Mouse (Mus musculus) CH12.LX (cell line): ENCODE measurements at regions not wholly inside any gene's neighbourhood (a gene's known extent, or its start where the extent isn't known, plus 50 kb on each side); places are given as distances from the start of the nearest gene placed in this dataset.

Source experiments
- DNase-seq: peaks from one replicate; pipeline ENCODE4 v3.0.0-alpha.2; 2013; ENCODE audit errors: extremely low read depth
- H3K27ac ChIP-seq: 2 replicates; pipeline ENCODE4 v1.5.1; 2012; ENCODE audit warnings: low read depth, mild to moderate bottlenecking, control low read depth, moderate library complexity; ENCODE audit not compliant: insufficient read depth
- H3K27me3 ChIP-seq: replicated peaks from 2 replicates; pipeline ENCODE3; 2012; ENCODE audit warnings: inconsistent platforms
- H3K36me3 ChIP-seq, 2 experiments: replicated peaks in 1 of 2; 2 replicates each; pipeline versions ENCODE3 to v1.6.1; 2012; ENCODE audit warnings: inconsistent platforms in 1 of 2, low read length in 1 of 2, mild to moderate bottlenecking in 1 of 2, mixed read lengths in 1 of 2, moderate library complexity in 1 of 2; ENCODE audit not compliant: control insufficient read depth in 1 of 2, insufficient read depth in 1 of 2
- H3K4me1 ChIP-seq, 2 experiments: 2 replicates each; pipeline ENCODE4 v1.6.1; 2012; ENCODE audit warnings: inconsistent platforms in 1 of 2, moderate library complexity in 1 of 2; ENCODE audit not compliant: insufficient read depth in 2 of 2, control insufficient read depth in 1 of 2
- H3K4me2 ChIP-seq: 2 replicates; pipeline ENCODE4 v1.6.1; 2012; ENCODE audit warnings: low read depth, mild to moderate bottlenecking, control low read depth; ENCODE audit not compliant: poor library complexity, insufficient read depth, severe bottlenecking
- H3K4me3 ChIP-seq, 3 experiments: fragments of 150-350 bp in 1 of 3; sonication (generic) in 1 of 3; replicated peaks in 1 of 3; 2 replicates each; pipeline versions ENCODE3 to v1.5.1; 2011 to 2012; ENCODE audit warnings: low read depth in 2 of 3, low read length in 2 of 3, mild to moderate bottlenecking in 2 of 3, moderate library complexity in 2 of 3, control low read depth in 1 of 3, improper control_type of control experiment in 1 of 3, inconsistent platforms in 1 of 3, mixed read lengths in 1 of 3; ENCODE audit not compliant: poor library complexity in 1 of 3
- H3K79me2 ChIP-seq: replicated peaks from 2 replicates; pipeline ENCODE4 v1.6.1; 2012; ENCODE audit warnings: mild to moderate bottlenecking, moderate library complexity; ENCODE audit not compliant: control insufficient read depth, poor library complexity, insufficient read depth, severe bottlenecking; ENCODE audit errors: extremely low read depth
- H3K9ac ChIP-seq: 2 replicates; pipeline ENCODE4 v1.6.1; 2012; ENCODE audit warnings: low read depth, mild to moderate bottlenecking, control low read depth, moderate library complexity; ENCODE audit not compliant: insufficient read depth
- H3K9me3 ChIP-seq: replicated peaks from 2 replicates; pipeline ENCODE3; 2012; ENCODE audit warnings: low read length, inconsistent platforms, mixed read lengths
- CHD1 ChIP-seq: IDR thresholded peaks from 2 replicates; pipeline ENCODE4 v1.6.1; 2012; ENCODE audit warnings: low read depth, low read length, improper control_type of control experiment, inconsistent platforms
- CHD2 ChIP-seq: IDR thresholded peaks from 2 replicates; pipeline ENCODE4 v1.6.1; 2011; ENCODE audit warnings: low read length, improper control_type of control experiment
- CTCF ChIP-seq, 2 experiments: IDR thresholded peaks in 1 of 2; conservative IDR thresholded peaks in 1 of 2; 2 replicates each; pipeline ENCODE4 v1.5.1; 2011 to 2012; ENCODE audit warnings: low read depth in 2 of 2, low read length in 2 of 2, improper control_type of control experiment in 1 of 2, inconsistent platforms in 1 of 2, mild to moderate bottlenecking in 1 of 2, moderate library complexity in 1 of 2
- E2F4 ChIP-seq: IDR thresholded peaks from 2 replicates; pipeline ENCODE4 v1.6.1; 2011; ENCODE audit warnings: low read depth, low read length, improper control_type of control experiment; ENCODE audit not compliant: insufficient replicate concordance
- ELF1 ChIP-seq: IDR thresholded peaks from 2 replicates; pipeline ENCODE4 v1.6.1; 2014; ENCODE audit warnings: low read depth, mild to moderate bottlenecking, inconsistent platforms, low read length, improper control_type of control experiment
- ETS1 ChIP-seq: conservative IDR thresholded peaks from 2 replicates; pipeline ENCODE4 v1.6.1; 2012; ENCODE audit warnings: low read depth, mild to moderate bottlenecking, inconsistent platforms, low read length, improper control_type of control experiment, moderate library complexity
- GABPA ChIP-seq: IDR thresholded peaks from 2 replicates; pipeline ENCODE4 v1.6.1; 2012; ENCODE audit warnings: low read depth, low read length, improper control_type of control experiment, inconsistent platforms; ENCODE audit not compliant: insufficient replicate concordance
- HCFC1 ChIP-seq: IDR thresholded peaks from 2 replicates; pipeline ENCODE4 v1.6.1; 2012; ENCODE audit warnings: low read depth, mild to moderate bottlenecking, inconsistent platforms, low read length, improper control_type of control experiment
- IRF4 ChIP-seq: IDR thresholded peaks from 2 replicates; pipeline ENCODE4 v1.6.1; 2014; ENCODE audit warnings: low read depth, mild to moderate bottlenecking, inconsistent platforms, low read length, improper control_type of control experiment
- JUN ChIP-seq: IDR thresholded peaks from 2 replicates; pipeline ENCODE4 v1.6.1; 2011; ENCODE audit warnings: low read depth, mild to moderate bottlenecking, low read length, improper control_type of control experiment, moderate library complexity; ENCODE audit not compliant: insufficient read depth
- JUND ChIP-seq: conservative IDR thresholded peaks from 2 replicates; pipeline ENCODE4 v1.6.1; 2011; ENCODE audit warnings: low read depth, low read length, improper control_type of control experiment
- KAT2A ChIP-seq: IDR thresholded peaks from 2 replicates; pipeline ENCODE4 v1.6.1; 2012; ENCODE audit warnings: low read length, improper control_type of control experiment, inconsistent platforms; ENCODE audit not compliant: insufficient replicate concordance
- MAX ChIP-seq: IDR thresholded peaks from 2 replicates; pipeline ENCODE4 v1.6.1; 2011; ENCODE audit warnings: low read length, improper control_type of control experiment
- MAZ ChIP-seq: IDR thresholded peaks from 2 replicates; pipeline ENCODE4 v1.6.1; 2012; ENCODE audit warnings: low read depth, mild to moderate bottlenecking, inconsistent platforms, low read length, improper control_type of control experiment, moderate library complexity
- MXI1 ChIP-seq: IDR thresholded peaks from 2 replicates; pipeline ENCODE4 v1.6.1; 2011; ENCODE audit warnings: mild to moderate bottlenecking, low read depth, low read length, improper control_type of control experiment
- MYC ChIP-seq: IDR thresholded peaks from 2 replicates; pipeline ENCODE4 v1.6.1; 2011; ENCODE audit warnings: low read depth, mild to moderate bottlenecking, improper control_type of control experiment, low read length
- NELFE ChIP-seq: IDR thresholded peaks from 2 replicates; pipeline ENCODE4 v1.6.1; 2011; ENCODE audit warnings: low read depth, low read length, improper control_type of control experiment
- PAX5 ChIP-seq: IDR thresholded peaks from 2 replicates; pipeline ENCODE4 v1.6.1; 2012; ENCODE audit warnings: low read length, inconsistent platforms, mixed read lengths
- POLR2A ChIP-seq: IDR thresholded peaks from 2 replicates; pipeline ENCODE4 v1.6.1; 2011; ENCODE audit warnings: low read depth, mild to moderate bottlenecking, improper control_type of control experiment, low read length
- POLR2AphosphoS2 ChIP-seq: IDR thresholded peaks from 2 replicates; pipeline ENCODE4 v1.6.1; 2011; ENCODE audit warnings: low read depth, low read length, improper control_type of control experiment
- RAD21 ChIP-seq: IDR thresholded peaks from 2 replicates; pipeline ENCODE4 v1.6.1; 2011; ENCODE audit warnings: low read depth, mild to moderate bottlenecking, low read length, improper control_type of control experiment, moderate library complexity
- SMC3 ChIP-seq: IDR thresholded peaks from 2 replicates; pipeline ENCODE4 v1.6.1; 2011; ENCODE audit warnings: low read depth, low read length, improper control_type of control experiment
- TBP ChIP-seq: conservative IDR thresholded peaks from 2 replicates; pipeline ENCODE4 v1.6.1; 2011; ENCODE audit warnings: low read depth, low read length, improper control_type of control experiment
- TCF12 ChIP-seq: IDR thresholded peaks from 2 replicates; pipeline ENCODE4 v1.6.1; 2014; ENCODE audit warnings: low read depth, mild to moderate bottlenecking, inconsistent platforms, low read length, improper control_type of control experiment
- UBTF ChIP-seq: IDR thresholded peaks from 2 replicates; pipeline ENCODE4 v1.6.1; 2012; ENCODE audit warnings: low read depth, mild to moderate bottlenecking, inconsistent platforms, low read length, improper control_type of control experiment, moderate library complexity
- USF2 ChIP-seq: conservative IDR thresholded peaks from 2 replicates; pipeline ENCODE4 v1.6.1; 2011; ENCODE audit warnings: low read depth, low read length, improper control_type of control experiment
- ZC3H11A ChIP-seq: IDR thresholded peaks from 2 replicates; pipeline ENCODE4 v1.6.1; 2012; ENCODE audit warnings: low read depth, mild to moderate bottlenecking, inconsistent platforms, low read length, improper control_type of control experiment
- ZNF384 ChIP-seq: IDR thresholded peaks from 2 replicates; pipeline ENCODE4 v1.6.1; 2012; ENCODE audit warnings: low read depth, low read length, improper control_type of control experiment, inconsistent platforms
- dilution Hi-C: fragments of 300-500 bp; cut with MboI; formaldehyde crosslinking; loops from 2 replicates; pipeline ENCODE4 v1.14.3; 2020; ENCODE audit warnings: low sequenced_read_pairs; ENCODE audit not compliant: extremely low pct_unique_long_range_greater_than_20kb, extremely low pct_ligation_motif_present
- in situ Hi-C: fragments of 300-500 bp; cut with MboI; formaldehyde crosslinking; loops from 3 replicates; pipeline ENCODE4 v1.14.3; 2019; ENCODE audit warnings: low sequenced_read_pairs, low pct_ligation_motif_present, low pct_unique_long_range_greater_than_20kb, mixed read lengths

- Histone ChIP-seq H3K27ac (no peak overlapping the region), H3K4me3 (no peak overlapping the region), H3K4me1 (no peaks in the 10 kb centered on the region), H3K27me3 (no peaks in the 10 kb centered on the region), H3K36me3 (no peaks in the 10 kb centered on the region), H3K9ac (no peak overlapping the region), H3K4me2 (no peak overlapping the region), H3K9me3 (peaks cover 3% of the 10 kb centered on the region), H3K79me2 (no peaks in the 10 kb centered on the region)
- no peak for DNase-seq
- TF ChIP-seq CHD2 (no peak), TBP (no peak), RAD21 (no peak), CTCF (conservative IDR thresholded peaks at IDR 0.05 in 1 of 2, IDR thresholded peaks at IDR 0.05 in 1 of 2; ENCODE audit: low read depth in 2 of 2, low read length in 2 of 2) (no peak), KAT2A (no peak), E2F4 (no peak), POLR2AphosphoS2 (no peak), MYC (no peak), CHD1 (no peak), ELF1 (no peak), JUND (no peak), TCF12 (no peak), ZC3H11A (no peak), GABPA (no peak), MXI1 (no peak), NELFE (no peak)
- dilution Hi-C loops (no loop called here), in situ Hi-C loops (no loop called here)
Measured at GRCm38 (mm10) chr12:74762284-74762683, 414.8 kb downstream of the Kcnh5 start.

- H3K79me2 ChIP-seq: no peaks in the 10 kb centered on the region
- no peak for TF ChIP-seq UBTF
- no peak for TF ChIP-seq ETS1
- TF ChIP-seq CTCF (conservative IDR thresholded peaks at IDR 0.05 in 1 of 2, IDR thresholded peaks at IDR 0.05 in 1 of 2; ENCODE audit: low read depth in 2 of 2, low read length in 2 of 2): no peak
- no peak for TF ChIP-seq SMC3
- TF ChIP-seq PAX5: no peak
- TF ChIP-seq MAX: no peak
- TF ChIP-seq HCFC1: no peak
- no peak for TF ChIP-seq ZNF384
- no peak for TF ChIP-seq E2F4
- TF ChIP-seq TCF12: no peak
- TF ChIP-seq RAD21: no peak
- no peak for TF ChIP-seq USF2
- TF ChIP-seq MXI1: no peak
- no peak for TF ChIP-seq MAZ
- TF ChIP-seq JUN: no peak
- no peak for TF ChIP-seq POLR2AphosphoS2
- no peak for TF ChIP-seq POLR2A
- TF ChIP-seq IRF4: no peak
- no peak for TF ChIP-seq CHD1
- TF ChIP-seq, all 38 proteins: peak for 0
- Histone ChIP-seq H3K27ac (no peak overlapping the region), H3K27me3 (no peaks in the 10 kb centered on the region), H3K9me3 (peaks cover 2% of the 10 kb centered on the region), H3K4me1 (no peaks in the 10 kb centered on the region), H3K4me3 (no peak overlapping the region), H3K9ac (no peak overlapping the region), H3K36me3 (no peaks in the 10 kb centered on the region), H3K4me2 (no peak overlapping the region)
- in situ Hi-C loops (no loop called here), dilution Hi-C loops (no loop called here)
- DNase-seq: no peak
Measured at GRCm38 (mm10) chr12:74745051-74745450, 428.9 kb upstream of the Gm11042 start.
